Mouse (Mus musculus) embryonic facial prominence, embryonic 15.5 days (tissue): ENCODE results near the gene Arl6ip4. TPM values are rescaled to one million over a fixed set of nuclear protein-coding genes. Genes with fewer than 3 reads are reported as not detected.

Experiments used
- ATAC-seq: fragments of 200-750 bp; cut with Nextera tagmentation; 2 replicates; pipeline ENCODE4 v1.8.0; 2017; ENCODE audit warnings: low read depth, moderate TSS enrichment; ENCODE audit not compliant: insufficient number of reproducible peaks, low FRiP score, low TSS enrichment
- H3K27ac ChIP-seq: fragments of 300-500 bp; sonication (generic); replicated peaks from 2 replicates; pipeline ENCODE4 v1.5.1; 2015; ENCODE audit warnings: mild to moderate bottlenecking, inconsistent platforms
- H3K27me3 ChIP-seq: fragments of 300-500 bp; sonication (generic); 2 replicates; pipeline ENCODE4 v1.6.1; 2015; ENCODE audit warnings: inconsistent platforms
- H3K36me3 ChIP-seq: fragments of 300-500 bp; sonication (generic); 2 replicates; pipeline ENCODE4 v1.6.1; 2015; ENCODE audit warnings: mild to moderate bottlenecking, inconsistent platforms
- H3K4me1 ChIP-seq: fragments of 300-500 bp; sonication (generic); 2 replicates; pipeline ENCODE4 v1.6.1; 2015; ENCODE audit warnings: inconsistent platforms
- H3K4me2 ChIP-seq: fragments of 300-500 bp; sonication (generic); replicated peaks from 2 replicates; pipeline ENCODE4 v1.6.1; 2015; ENCODE audit warnings: mild to moderate bottlenecking, inconsistent platforms
- H3K4me3 ChIP-seq: fragments of 300-500 bp; sonication (generic); replicated peaks from 2 replicates; pipeline ENCODE4 v1.5.1; 2015; ENCODE audit warnings: mild to moderate bottlenecking, inconsistent platforms
- H3K9ac ChIP-seq: fragments of 300-500 bp; sonication (generic); 2 replicates; pipeline ENCODE4 v1.6.1; 2015; ENCODE audit warnings: inconsistent platforms
- H3K9me3 ChIP-seq: fragments of 300-500 bp; sonication (generic); replicated peaks from 2 replicates; pipeline ENCODE4 v1.6.1; 2016; ENCODE audit warnings: inconsistent platforms
- whole genome bisulfite sequencing: fragments of 180-500 bp; shearing (Covaris S2); methylation state at CpG from one replicate; pipeline ENCODE4 v1.1.7; 2015; 5-methylcytosine and 5-hydroxymethylcytosine counted together
- polyA plus RNA-seq: library from polyadenylated mRNA; unstranded; fragments of >200 nt; fragmentation: Nextera tagmentation; extraction: Ambion mirVana; gene quantifications from 2 replicates; pipeline ENCODE4 v1.2.1, GENCODE M21; 2015

Gene Arl6ip4
- polyA plus RNA-seq, 1 experiment from 2014 or later = 96.2 TPM

DNA sequence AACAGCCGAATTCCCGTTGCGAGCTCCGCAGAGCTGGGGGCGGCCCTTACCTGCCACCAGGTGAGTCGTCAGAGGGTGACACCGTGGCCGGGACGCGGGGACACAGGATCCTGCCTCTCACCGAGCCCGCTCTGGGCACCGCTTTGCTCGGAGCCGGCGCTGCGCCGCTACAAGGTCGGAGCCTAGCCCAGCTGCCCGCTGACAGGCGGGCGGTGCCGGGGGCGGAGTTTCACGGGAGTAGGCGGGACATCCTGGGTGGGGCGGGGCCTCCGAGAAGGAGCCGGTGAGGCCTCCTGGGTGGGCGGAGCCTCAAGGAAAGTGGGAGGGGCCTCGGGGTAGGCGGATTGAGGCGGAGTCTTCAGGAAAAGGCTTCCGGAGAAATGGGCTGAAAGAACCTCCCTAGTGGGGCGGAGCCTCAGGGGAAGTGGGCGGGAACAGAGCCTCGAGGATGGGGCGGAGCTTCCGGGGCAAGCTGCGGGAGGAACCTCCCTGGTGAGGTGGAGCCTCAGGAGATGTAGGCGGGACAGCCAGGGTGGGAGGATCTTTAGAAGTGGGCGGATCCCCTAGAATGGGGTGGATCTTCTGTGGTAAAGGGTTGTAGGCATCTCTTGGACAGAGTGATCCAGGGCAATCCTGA, 20.2 kb upstream of the Arl6ip4 start, which contains the start of gene Abcb9:
Abcb9 (minus strand) TSS at position 203 of the 637 bp plus-strand sequence.
- H3K4me2 ChIP-seq = peak within 1 kb of the TSS; percentile 91
- under 1% methylated on average over 42 of the region's 42 CpGs for WGBS
- peak within 1 kb of the TSS; percentile 42 for H3K9ac ChIP-seq
- H3K4me3 ChIP-seq = peak within 1 kb of the TSS; percentile 53
- peaks cover 18% of the 10 kb centered on the region for H3K4me1 ChIP-seq
- ATAC-seq = peak; percentile 71
- no peaks in the 10 kb centered on the region for H3K9me3 ChIP-seq
- H3K27me3 ChIP-seq = peaks cover 7% of the 10 kb centered on the region
- no peak within 1 kb of the TSS for H3K27ac ChIP-seq
- H3K36me3 ChIP-seq = no peaks in the 10 kb centered on the region

- peaks cover 7% of the 10 kb centered on the region for H3K27me3 ChIP-seq
- no peak overlapping the region for H3K4me3 ChIP-seq
- ATAC-seq = no peak
- H3K36me3 ChIP-seq = no peaks in the 10 kb centered on the region; the same call in 1 of the 2 replicates
- no peak overlapping the region for H3K4me2 ChIP-seq
- H3K27ac ChIP-seq = no peak overlapping the region
- H3K4me1 ChIP-seq = peaks cover 13% of the 10 kb centered on the region
- 84% methylated on average over 2 of the region's 2 CpGs for WGBS
- H3K9me3 ChIP-seq = no peaks in the 10 kb centered on the region
- H3K9ac ChIP-seq = no peak overlapping the region
These were observed 17.0 kb upstream of the Arl6ip4 start for GRCm38 (mm10) chr5:124098923-124099322.

DNA sequence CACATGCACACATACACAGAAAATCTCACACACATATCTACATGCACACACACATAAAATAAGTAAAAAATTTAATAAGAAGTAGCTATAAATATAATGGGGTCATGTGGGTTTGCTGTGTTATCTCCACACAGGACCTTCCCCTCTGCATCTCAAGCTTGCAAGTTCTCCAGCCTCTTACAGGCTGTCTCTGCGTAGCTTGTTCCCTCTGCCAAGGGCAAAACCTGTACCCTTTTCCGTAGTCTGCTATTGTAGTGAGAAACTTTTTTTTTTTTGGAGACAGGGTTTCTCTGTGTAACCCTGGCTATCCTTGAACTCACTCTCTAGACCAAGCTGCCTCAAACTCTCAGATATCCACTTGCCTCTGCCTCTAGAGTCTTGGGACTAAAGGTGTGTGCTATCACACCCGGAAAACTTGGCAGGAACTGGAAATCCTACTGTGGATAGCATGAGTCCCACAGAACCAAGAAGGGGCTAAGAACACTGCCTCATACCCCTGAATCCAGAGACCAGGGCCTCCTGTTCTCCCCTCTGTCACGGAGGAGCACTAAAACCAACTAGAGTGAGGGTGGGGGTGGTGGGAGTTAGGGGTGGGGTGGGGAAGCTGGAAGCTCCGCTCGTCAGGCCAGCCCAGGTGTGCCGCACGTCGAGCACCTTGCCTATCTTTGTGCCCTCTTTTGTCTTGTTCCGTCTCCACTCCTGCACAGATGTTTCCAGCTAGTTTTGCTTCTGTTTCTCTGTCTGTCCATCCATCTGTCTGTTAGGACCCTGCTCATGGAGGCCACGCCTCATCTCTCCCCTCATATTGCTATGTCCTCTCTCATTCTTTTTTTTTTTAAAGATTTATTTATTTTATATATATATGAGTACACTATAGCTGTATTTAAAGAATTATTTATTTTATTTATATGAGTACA, 15.5 kb upstream of the Arl6ip4 start:
- H3K27me3 ChIP-seq = peaks cover 2% of the 10 kb centered on the region; the same call in 1 of the 2 replicates
- 84% methylated on average over 11 of the region's 11 CpGs for WGBS
- H3K9ac ChIP-seq = no peak overlapping the region
- H3K36me3 ChIP-seq = no peaks in the 10 kb centered on the region; the same call in 1 of the 2 replicates
- no peak overlapping the region for H3K4me3 ChIP-seq
- peaks cover 7% of the 10 kb centered on the region for H3K4me1 ChIP-seq
- no peak for ATAC-seq
- H3K9me3 ChIP-seq = no peaks in the 10 kb centered on the region
- H3K4me2 ChIP-seq = no peak overlapping the region
- H3K27ac ChIP-seq = no peak overlapping the region

GRCm38 (mm10) chr5:124102326-124102725, 13.6 kb upstream of the Arl6ip4 start:
- 87% methylated on average over 6 of the region's 6 CpGs for WGBS
- Histone ChIP-seq H3K4me3 (no peak overlapping the region), H3K9ac (no peak overlapping the region), H3K36me3 (no peaks in the 10 kb centered on the region; the same call in 1 of the 2 replicates), H3K27ac (no peak overlapping the region), H3K4me1 (no peaks in the 10 kb centered on the region), H3K4me2 (no peak overlapping the region), H3K9me3 (no peaks in the 10 kb centered on the region), H3K27me3 (no peaks in the 10 kb centered on the region)
- ATAC-seq = no peak

GRCm38 (mm10) chr5:124103020-124103419, 12.9 kb upstream of the Arl6ip4 start:
- Histone ChIP-seq H3K27me3 (no peaks in the 10 kb centered on the region), H3K36me3 (no peaks in the 10 kb centered on the region; the same call in 1 of the 2 replicates), H3K4me3 (no peak overlapping the region), H3K9ac (no peak overlapping the region), H3K27ac (no peak overlapping the region), H3K9me3 (no peaks in the 10 kb centered on the region), H3K4me1 (no peaks in the 10 kb centered on the region), H3K4me2 (no peak overlapping the region)
- ATAC-seq = no peak
- WGBS = 83% methylated on average over 3 of the region's 3 CpGs

DNA sequence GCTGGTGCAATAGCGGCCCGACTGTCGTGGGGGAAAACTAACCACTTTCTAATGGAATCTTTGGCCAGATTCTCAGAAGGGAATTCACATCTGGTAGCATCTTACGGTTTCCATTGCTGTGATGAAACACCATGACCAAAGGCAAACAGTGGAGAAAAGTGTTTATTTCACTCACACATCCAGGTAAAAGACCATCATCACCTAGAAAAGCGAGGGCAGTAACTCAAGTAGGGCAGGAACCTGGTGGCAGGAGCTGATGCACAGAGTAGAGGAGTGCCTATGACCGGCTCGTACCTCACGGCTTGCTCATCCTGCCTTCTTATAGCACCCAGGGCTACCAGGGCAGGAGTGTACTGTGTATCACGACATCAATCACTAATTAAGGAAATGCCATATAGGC, 12.3 kb upstream of the Arl6ip4 start:
- Histone ChIP-seq H3K27me3 (no peaks in the 10 kb centered on the region), H3K4me3 (no peak overlapping the region), H3K4me2 (no peak overlapping the region), H3K36me3 (no peaks in the 10 kb centered on the region; the same call in 1 of the 2 replicates), H3K27ac (no peak overlapping the region), H3K9ac (no peak overlapping the region), H3K4me1 (no peaks in the 10 kb centered on the region), H3K9me3 (no peaks in the 10 kb centered on the region)
- ATAC-seq = no peak
- 91% methylated on average over 9 of the region's 9 CpGs for WGBS

- WGBS = 24% methylated on average over 17 of the region's 17 CpGs
- peak overlapping the region; percentile 91 for H3K4me2 ChIP-seq
- H3K27me3 ChIP-seq = no peaks in the 10 kb centered on the region
- peak overlapping the region; percentile 97 for H3K4me3 ChIP-seq
- peaks cover 23% of the 10 kb centered on the region for H3K4me1 ChIP-seq
- H3K9me3 ChIP-seq = no peaks in the 10 kb centered on the region
- no peak for ATAC-seq
- peak overlapping the region; percentile 58 for H3K9ac ChIP-seq
- peak overlapping the region; percentile 91 for H3K27ac ChIP-seq
- peaks cover 13% of the 10 kb centered on the region; the same call in 1 of the 2 replicates for H3K36me3 ChIP-seq
These were observed 4.7 kb upstream of the Arl6ip4 start for GRCm38 (mm10) chr5:124111077-124111741.

DNA sequence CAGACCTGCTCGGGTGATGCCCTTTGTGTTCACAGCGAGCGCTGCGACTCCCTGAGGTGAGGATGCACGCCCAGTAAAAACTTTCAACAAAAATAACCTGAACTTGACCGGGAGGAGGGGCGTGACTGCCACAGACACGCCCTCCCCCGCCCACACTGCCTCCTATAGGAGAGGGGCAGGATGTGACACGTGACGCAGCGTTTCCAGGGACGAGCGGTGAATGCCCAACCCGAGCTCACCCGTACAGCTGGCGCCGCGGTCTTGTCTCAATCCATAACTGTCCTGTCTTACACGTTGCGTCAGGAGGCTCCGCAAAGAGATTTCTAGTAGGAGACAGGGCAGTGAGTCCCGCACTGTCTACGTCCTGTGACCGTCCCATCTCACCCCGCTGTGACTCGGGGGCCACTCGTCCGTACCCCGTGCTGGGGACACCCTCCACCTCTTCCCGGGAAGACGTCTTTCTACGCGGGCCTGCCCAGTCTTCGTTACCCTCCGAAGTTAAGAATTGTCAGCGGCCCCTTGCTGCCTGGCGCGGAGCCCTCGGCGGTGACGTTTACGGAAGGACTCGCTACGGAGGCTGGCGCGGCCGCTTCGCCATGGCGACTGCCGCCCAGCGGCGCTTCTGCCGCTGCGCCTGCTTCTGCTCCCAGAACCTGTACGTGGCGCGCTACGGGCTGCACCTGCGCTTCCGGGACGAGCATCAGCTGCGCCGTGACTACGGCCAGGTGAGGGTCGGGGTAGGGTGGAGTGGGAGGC, 4.0 kb upstream of the Arl6ip4 start, which contains the start of gene Ogfod2:
Ogfod2 (plus strand) TSS at position 556 of the 756 bp plus-strand sequence.
- Histone ChIP-seq H3K4me1 (peaks cover 29% of the 10 kb centered on the region), H3K4me3 (peak within 1 kb of the TSS; percentile 97), H3K9me3 (no peaks in the 10 kb centered on the region), H3K27me3 (no peaks in the 10 kb centered on the region), H3K4me2 (peak within 1 kb of the TSS; percentile 91), H3K27ac (peak within 1 kb of the TSS; percentile 91), H3K9ac (peak within 1 kb of the TSS; percentile 77), H3K36me3 (peaks cover 13% of the 10 kb centered on the region; the same call in 1 of the 2 replicates)
- under 1% methylated on average over 66 of the region's 66 CpGs for WGBS
- peak; percentile 99 for ATAC-seq

GRCm38 (mm10) chr5:124112531-124112930, 3.4 kb upstream of the Arl6ip4 start:
- H3K4me3 ChIP-seq = peak overlapping the region; percentile 97
- peaks cover 14% of the 10 kb centered on the region for H3K36me3 ChIP-seq
- WGBS = under 1% methylated on average over 18 of the region's 18 CpGs
- H3K4me1 ChIP-seq = peaks cover 35% of the 10 kb centered on the region
- peak overlapping the region; percentile 91 for H3K27ac ChIP-seq
- H3K9ac ChIP-seq = peak overlapping the region; percentile 77
- peak; percentile 0; the same call in 1 of the 2 replicates for ATAC-seq
- H3K4me2 ChIP-seq = peak overlapping the region; percentile 91
- H3K9me3 ChIP-seq = no peaks in the 10 kb centered on the region
- H3K27me3 ChIP-seq = no peaks in the 10 kb centered on the region

- no peak overlapping the region for H3K27ac ChIP-seq
- H3K9me3 ChIP-seq = no peaks in the 10 kb centered on the region
- peaks cover 40% of the 10 kb centered on the region for H3K4me1 ChIP-seq
- ATAC-seq = no peak
- H3K36me3 ChIP-seq = peaks cover 19% of the 10 kb centered on the region
- 14% methylated on average over 14 of the region's 14 CpGs for WGBS
- peak overlapping the region; percentile 97 for H3K4me3 ChIP-seq
- peak overlapping the region; percentile 77 for H3K9ac ChIP-seq
- no peaks in the 10 kb centered on the region for H3K27me3 ChIP-seq
- H3K4me2 ChIP-seq = peak overlapping the region; percentile 91
These were observed 2.9 kb upstream of the Arl6ip4 start for GRCm38 (mm10) chr5:124113030-124113429.
